Mouse (Mus musculus) layer of hippocampus, postnatal 25 days (tissue): ENCODE measurements around the gene H13. TPM values are rescaled to one million over a fixed set of nuclear protein-coding genes. Genes with fewer than 3 reads are reported as not detected.

Experiments
- total RNA-seq, 2 experiments: library from RNA; stranded (reverse); gene quantifications; 2 replicates each; pipeline ENCODE4 v1.2.3; 2021

The H13 gene
- total RNA-seq, 2 experiments from 2014 or later = 78.4 to 81.8 TPM

Other genes with a start within 250 kb of the H13 start
- not detected for gene Defb23, start 204.8 kb upstream of the H13 start, total RNA-seq
- gene Defb20, start 192.4 kb upstream of the H13 start, total RNA-seq = not detected
- not detected for gene Defb22, start 179.3 kb upstream of the H13 start, total RNA-seq
- not detected for gene Defb26, start 157.8 kb upstream of the H13 start, total RNA-seq
- gene Defb28, start 151.2 kb upstream of the H13 start, total RNA-seq = not detected
- not detected for gene Defb29, start 129.4 kb upstream of the H13 start, total RNA-seq
- gene Gm17416, start 100.1 kb upstream of the H13 start, total RNA-seq = not detected
- gene Defb21, start 96.7 kb upstream of the H13 start, total RNA-seq = not detected
- gene Defb19, start 89.1 kb upstream of the H13 start, total RNA-seq = not detected
- gene Defb45, start 70.1 kb upstream of the H13 start, total RNA-seq = not detected
- not detected for gene Defb36, start 65.1 kb upstream of the H13 start, total RNA-seq
- gene Defb25, start 46.4 kb upstream of the H13 start, total RNA-seq = not detected
- 1 to 10 TPM in 1 of 2 experiments, under 1 TPM in 1; 0.98 to 1.5 TPM for gene Rem1, start 42.5 kb upstream of the H13 start, total RNA-seq
- 10 to 100 TPM; 21.2 to 22.8 TPM for gene Mcts2, start 17.6 kb downstream of the H13 start, total RNA-seq
- gene Id1, start 66.8 kb downstream of the H13 start, total RNA-seq = 10 to 100 TPM; 19.6 to 22.4 TPM
- gene Cox4i2, start 84.7 kb downstream of the H13 start, total RNA-seq = 1 to 10 TPM; 2.0 to 2.7 TPM
- gene Bcl2l1, start 162.3 kb downstream of the H13 start, total RNA-seq = 100 to 1,000 TPM; 121 to 144 TPM
- gene Tpx2, start 178.5 kb downstream of the H13 start, total RNA-seq = 1 to 10 TPM; 1.5 to 2.6 TPM
- gene Mylk2, start 241.9 kb downstream of the H13 start, total RNA-seq = not detected